Mouse (Mus musculus) embryonic facial prominence, embryonic 11.5 days (tissue): ENCODE measurements around the gene Slc6a1. TPM values are rescaled to one million over a fixed set of nuclear protein-coding genes. Genes with fewer than 3 reads are reported as not detected.

Source experiments
- ATAC-seq: fragments of 200-750 bp; cut with Nextera tagmentation; replicated peaks from 2 replicates; pipeline ENCODE4 v1.8.0; 2017; ENCODE audit warnings: low read depth; ENCODE audit not compliant: insufficient number of reproducible peaks, low FRiP score, low TSS enrichment
- DNase-seq: peaks from one replicate; pipeline ENCODE4 v3.0.0-alpha.2; 2015; ENCODE audit warnings: low spot score
- H3K27ac ChIP-seq: fragments of 300-500 bp; sonication (generic); replicated peaks from 2 replicates; pipeline ENCODE4 v1.5.1; 2014; ENCODE audit warnings: mild to moderate bottlenecking, low read depth, low read length, control low read depth
- H3K27me3 ChIP-seq: fragments of 300-500 bp; sonication (generic); 2 replicates; pipeline ENCODE4 v1.6.1; 2014; ENCODE audit warnings: mild to moderate bottlenecking, low read length, moderate library complexity, mixed read lengths; ENCODE audit not compliant: control insufficient read depth, insufficient read depth
- H3K36me3 ChIP-seq: fragments of 300-500 bp; sonication (generic); replicated peaks from 2 replicates; pipeline ENCODE4 v1.6.1; 2014; ENCODE audit warnings: low read depth, mild to moderate bottlenecking, low read length, moderate library complexity, mixed read lengths; ENCODE audit not compliant: control insufficient read depth, insufficient read depth
- H3K4me1 ChIP-seq: fragments of 300-500 bp; sonication (generic); 2 replicates; pipeline ENCODE4 v1.6.1; 2014; ENCODE audit warnings: low read length, mixed read lengths; ENCODE audit not compliant: control insufficient read depth, insufficient read depth
- H3K4me2 ChIP-seq: fragments of 300-500 bp; sonication (generic); 2 replicates; pipeline ENCODE4 v1.6.1; 2014; ENCODE audit warnings: low read depth, mild to moderate bottlenecking, control low read depth, low read length, moderate library complexity
- H3K4me3 ChIP-seq: fragments of 300-500 bp; sonication (generic); 2 replicates; pipeline ENCODE4 v1.5.1; 2014; ENCODE audit warnings: low read depth, low read length, control low read depth
- H3K9ac ChIP-seq: fragments of 300-500 bp; sonication (generic); replicated peaks from 2 replicates; pipeline ENCODE4 v1.6.1; 2014; ENCODE audit warnings: mild to moderate bottlenecking, control low read depth, low read length
- H3K9me3 ChIP-seq: fragments of 300-500 bp; sonication (generic); replicated peaks from 2 replicates; pipeline ENCODE4 v1.6.1; 2016; ENCODE audit warnings: mild to moderate bottlenecking, low read length, inconsistent platforms, mixed read lengths; ENCODE audit not compliant: control insufficient read depth
- WGBS: fragments of 180-500 bp; shearing (Covaris S2); extraction: QIAGEN DNeasy Blood & Tissue Kit; methylation state at CpG from one replicate; pipeline ENCODE4 v1.1.7; 2014; 5-methylcytosine and 5-hydroxymethylcytosine counted together
- polyA plus RNA-seq: library from polyadenylated mRNA; unstranded; fragments of >200 nt; fragmentation: Nextera tagmentation; extraction: Ambion mirVana; gene quantifications from 2 replicates; pipeline ENCODE4 v1.2.1, GENCODE M21; 2014

Gene Slc6a1
- polyA plus RNA-seq, 1 experiment from 2014 or later = 2.7 TPM

GRCm38 (mm10) chr6:114291396-114291795, 9.0 kb downstream of the Slc6a1 start:
- Histone ChIP-seq H3K4me3 (no peak overlapping the region), H3K9ac (no peak overlapping the region), H3K4me2 (no peak overlapping the region), H3K27ac (no peak overlapping the region), H3K36me3 (no peaks in the 10 kb centered on the region), H3K4me1 (no peaks in the 10 kb centered on the region), H3K27me3 (no peaks in the 10 kb centered on the region; the same call in 1 of the 2 replicates), H3K9me3 (no peaks in the 10 kb centered on the region)
- no peak for ATAC-seq
- 55% methylated on average over 5 of the region's 5 CpGs for WGBS
- DNase-seq = no peak

- Histone ChIP-seq H3K4me2 (no peak overlapping the region), H3K4me3 (no peak overlapping the region), H3K9ac (no peak overlapping the region), H3K36me3 (no peaks in the 10 kb centered on the region), H3K27me3 (no peaks in the 10 kb centered on the region), H3K9me3 (no peaks in the 10 kb centered on the region), H3K27ac (no peak overlapping the region), H3K4me1 (peaks cover 3% of the 10 kb centered on the region)
- ATAC-seq (no peak), DNase-seq (no peak)
- WGBS = 28% methylated on average over 8 of the region's 8 CpGs
These were observed 11.1 kb downstream of the Slc6a1 start for GRCm38 (mm10) chr6:114293511-114293910.

DNA sequence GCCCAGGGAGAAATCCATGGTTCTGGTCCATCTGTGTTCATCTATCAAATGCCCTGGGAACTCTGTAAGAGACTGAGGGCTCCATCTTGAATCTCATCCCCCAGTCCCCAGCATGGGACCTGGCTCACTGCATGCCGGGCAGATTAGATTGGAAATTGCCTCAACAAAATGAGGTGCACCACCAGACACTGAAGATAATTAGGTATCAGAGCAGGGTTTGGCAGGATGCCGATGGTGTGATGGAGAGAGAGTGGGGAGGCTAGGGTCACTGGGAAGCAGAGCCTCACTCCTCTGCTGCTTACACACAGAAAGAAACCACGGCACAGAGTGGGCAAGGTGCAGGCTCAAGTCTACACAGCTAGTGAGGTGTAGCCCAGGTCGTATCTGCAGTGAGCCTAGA, 12.7 kb downstream of the Slc6a1 start:
- DNase-seq (no peak), ATAC-seq (no peak)
- H3K4me1 ChIP-seq = peaks cover 3% of the 10 kb centered on the region
- no peaks in the 10 kb centered on the region for H3K36me3 ChIP-seq
- 90% methylated on average over 4 of the region's 4 CpGs for WGBS
- H3K4me3 ChIP-seq = no peak overlapping the region
- no peaks in the 10 kb centered on the region for H3K9me3 ChIP-seq
- H3K9ac ChIP-seq = no peak overlapping the region
- H3K27ac ChIP-seq = no peak overlapping the region
- H3K27me3 ChIP-seq = no peaks in the 10 kb centered on the region
- H3K4me2 ChIP-seq = no peak overlapping the region

DNA sequence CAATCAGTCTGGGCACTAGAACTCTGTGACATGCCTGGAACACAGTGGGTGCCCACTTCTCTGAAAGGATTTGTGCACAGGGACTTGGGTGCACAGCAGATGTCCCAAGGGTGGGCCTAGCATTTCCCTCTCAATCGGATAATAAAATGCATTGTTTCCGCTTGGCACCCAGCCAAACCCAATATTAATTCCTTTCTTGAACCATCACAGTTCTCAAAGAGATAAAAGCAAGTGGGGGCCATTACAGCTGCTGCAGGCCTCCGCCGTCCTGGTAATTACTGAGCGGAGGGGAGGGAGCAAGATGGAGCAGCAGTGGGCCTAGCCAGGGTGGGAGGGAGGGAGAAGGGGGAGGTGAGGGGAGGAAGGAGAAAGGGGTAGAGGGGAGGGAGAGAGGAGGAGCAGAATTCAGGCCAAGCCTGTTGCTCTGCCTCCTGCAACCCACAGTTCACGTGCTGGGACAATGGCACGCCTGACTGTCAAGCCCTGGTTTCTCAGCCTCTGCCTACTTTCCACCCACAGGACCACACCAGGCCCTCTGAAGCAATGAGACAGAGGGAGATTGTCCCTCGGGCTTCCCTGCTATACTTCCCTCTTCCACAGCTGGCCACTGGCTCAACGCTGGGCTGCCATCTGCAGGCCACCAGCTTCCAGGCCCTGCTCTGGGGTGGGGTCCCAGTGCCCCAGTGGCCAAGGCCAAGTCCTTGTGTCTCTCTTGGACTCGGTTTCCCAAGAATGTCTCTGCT, 15.0 kb downstream of the Slc6a1 start:
- Histone ChIP-seq H3K4me2 (no peak overlapping the region), H3K9me3 (no peaks in the 10 kb centered on the region), H3K4me1 (peaks cover 3% of the 10 kb centered on the region), H3K4me3 (no peak overlapping the region), H3K9ac (no peak overlapping the region), H3K27me3 (no peaks in the 10 kb centered on the region), H3K27ac (no peak overlapping the region), H3K36me3 (no peaks in the 10 kb centered on the region)
- 45% methylated on average over 10 of the region's 10 CpGs for WGBS
- DNase-seq (peak; percentile 14), ATAC-seq (0 out of 2 replicates have a peak, but pooled peaks have one; percentile 51)

GRCm38 (mm10) chr6:114299699-114300098, 17.3 kb downstream of the Slc6a1 start:
- no peak overlapping the region for H3K27ac ChIP-seq
- DNase-seq (no peak), ATAC-seq (no peak)
- H3K4me2 ChIP-seq = no peak overlapping the region
- H3K4me3 ChIP-seq = no peak overlapping the region
- H3K4me1 ChIP-seq = peaks cover 3% of the 10 kb centered on the region
- H3K9ac ChIP-seq = no peak overlapping the region
- H3K27me3 ChIP-seq = no peaks in the 10 kb centered on the region
- H3K9me3 ChIP-seq = no peaks in the 10 kb centered on the region
- 90% methylated on average over 5 of the region's 5 CpGs for WGBS
- no peaks in the 10 kb centered on the region for H3K36me3 ChIP-seq

DNA sequence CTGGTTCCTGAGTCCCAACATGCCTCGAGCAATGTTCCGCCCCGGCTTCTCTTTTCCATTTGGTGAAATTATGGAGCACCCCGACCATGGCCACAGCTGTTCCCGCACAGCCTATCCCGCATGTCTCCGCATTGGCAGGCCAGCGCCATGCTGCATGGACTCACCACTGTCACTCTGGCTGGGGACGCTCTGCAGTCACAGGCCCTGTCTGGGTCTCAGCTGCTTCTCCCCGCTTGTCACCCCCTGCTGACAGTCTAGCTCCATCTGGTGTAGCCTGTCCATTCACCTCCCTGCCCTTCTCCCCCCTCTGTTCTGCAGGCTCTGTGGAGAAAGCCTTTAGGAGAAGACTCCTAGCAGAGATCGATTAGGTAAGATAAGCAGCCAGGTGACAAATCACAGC, 18.3 kb downstream of the Slc6a1 start:
- Histone ChIP-seq H3K9me3 (no peaks in the 10 kb centered on the region), H3K27ac (no peak overlapping the region)
- no peak for ATAC-seq

DNA sequence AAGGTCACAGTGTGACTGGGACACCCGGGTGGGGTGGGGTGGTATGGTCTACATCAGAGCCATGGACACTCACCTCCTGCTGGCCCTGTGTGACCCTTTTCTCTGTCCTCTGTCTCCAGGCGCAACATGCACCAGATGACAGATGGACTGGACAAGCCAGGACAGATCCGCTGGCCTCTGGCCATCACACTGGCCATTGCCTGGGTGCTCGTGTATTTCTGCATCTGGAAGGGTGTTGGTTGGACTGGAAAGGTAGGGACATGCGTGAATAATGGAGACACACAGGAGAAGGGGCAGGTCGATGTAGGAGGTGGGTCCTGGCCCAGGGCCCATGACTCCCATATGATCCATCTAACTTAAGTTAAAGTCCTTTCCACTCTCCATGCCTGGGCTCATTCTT, 22.2 kb downstream of the Slc6a1 start:
- WGBS = 78% methylated on average over 6 of the region's 6 CpGs
- DNase-seq = no peak
- H3K36me3 ChIP-seq = no peaks in the 10 kb centered on the region

More for the DNA sequence above, 18.3 kb downstream of the Slc6a1 start:
- H3K9ac ChIP-seq = no peak overlapping the region
- H3K4me3 ChIP-seq = no peak overlapping the region
- WGBS = 84% methylated on average over 11 of the region's 11 CpGs
- no peaks in the 10 kb centered on the region for H3K27me3 ChIP-seq
- no peak for DNase-seq
- H3K4me1 ChIP-seq = peaks cover 3% of the 10 kb centered on the region
- H3K36me3 ChIP-seq = no peaks in the 10 kb centered on the region
- H3K4me2 ChIP-seq = no peak overlapping the region

DNA sequence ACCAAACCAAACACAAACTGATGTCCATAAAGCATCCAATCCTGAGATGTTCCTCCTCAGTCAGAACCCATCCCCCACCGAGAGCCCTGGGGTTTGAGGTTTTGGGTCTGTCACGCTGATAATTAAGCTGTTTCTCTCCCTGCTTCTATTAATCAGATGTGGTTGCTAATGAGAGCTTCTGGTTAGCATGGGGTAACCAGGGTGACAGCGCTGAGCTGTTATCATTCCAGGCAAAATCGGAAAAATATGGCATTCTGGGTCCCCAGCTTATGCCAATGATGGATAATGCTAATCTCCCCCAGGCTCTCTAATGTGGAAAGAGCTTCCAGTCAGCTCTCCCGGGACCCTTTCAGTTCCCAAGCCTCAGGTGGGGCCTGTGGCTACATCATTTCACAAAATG, 38.1 kb downstream of the Slc6a1 start:
- no peak overlapping the region for H3K4me3 ChIP-seq
- no peaks in the 10 kb centered on the region for H3K4me1 ChIP-seq
- H3K4me2 ChIP-seq = no peak overlapping the region
- no peak overlapping the region for H3K27ac ChIP-seq
- H3K9ac ChIP-seq = no peak overlapping the region
- H3K27me3 ChIP-seq = no peaks in the 10 kb centered on the region
- H3K36me3 ChIP-seq = no peaks in the 10 kb centered on the region
- ATAC-seq = no peak
- no peak for DNase-seq
- H3K9me3 ChIP-seq = no peaks in the 10 kb centered on the region
- 63% methylated on average over 5 of the region's 5 CpGs for WGBS

More for the DNA sequence above, 22.2 kb downstream of the Slc6a1 start:
- H3K9me3 ChIP-seq = no peaks in the 10 kb centered on the region
- H3K27ac ChIP-seq = no peak overlapping the region
- H3K9ac ChIP-seq = no peak overlapping the region
- no peaks in the 10 kb centered on the region for H3K27me3 ChIP-seq
- H3K4me1 ChIP-seq = no peaks in the 10 kb centered on the region
- ATAC-seq = no peak
- no peak overlapping the region for H3K4me3 ChIP-seq
- H3K4me2 ChIP-seq = no peak overlapping the region
